In the genomic region with DNA sequence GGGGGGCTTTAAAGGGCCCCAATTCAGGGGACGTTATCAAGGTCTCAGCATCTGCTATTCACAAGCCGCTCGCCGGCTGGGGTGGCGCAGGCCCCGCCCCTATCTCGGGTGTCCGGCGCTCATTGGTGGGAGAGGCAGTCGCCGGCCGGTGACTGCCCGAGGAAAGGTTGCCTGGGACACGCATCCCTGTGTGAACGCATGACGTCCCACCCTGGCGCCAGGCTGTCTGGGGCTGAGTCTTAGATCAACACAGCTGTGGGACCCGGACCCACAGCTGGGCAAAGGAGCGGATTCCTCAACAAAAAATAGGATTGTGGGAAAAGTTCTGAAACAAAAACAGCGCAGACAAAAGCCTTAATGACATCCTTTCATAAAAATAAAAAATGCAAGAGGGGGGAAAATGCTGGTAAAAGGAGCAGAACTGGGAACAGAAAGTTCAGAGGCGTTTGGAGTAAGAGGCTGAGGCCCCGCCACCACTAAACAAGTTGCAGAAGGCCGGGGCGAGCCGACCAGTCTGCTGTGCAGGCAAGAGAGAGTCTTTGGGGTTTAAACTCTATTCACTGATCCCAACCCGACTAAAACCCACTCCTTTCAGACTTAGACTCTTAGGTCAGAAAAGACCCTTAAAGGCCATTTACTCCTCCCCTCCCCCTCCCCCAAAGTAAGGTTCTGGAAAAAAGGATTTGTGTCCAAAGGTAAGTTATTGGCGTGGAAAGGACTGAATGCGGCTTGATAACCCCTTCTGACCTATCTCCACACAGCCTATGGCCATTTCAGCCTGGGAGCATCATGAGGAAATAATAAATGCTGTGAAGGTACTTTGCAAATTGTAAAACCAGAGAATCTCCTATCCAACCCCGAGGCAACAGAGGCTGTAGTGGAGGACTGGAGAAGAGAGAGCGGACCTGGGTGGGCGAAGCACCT, we compare ENCODE assay signal across 8 mouse cellular contexts. TPM values are rescaled to one million over a fixed set of nuclear protein-coding genes. Genes with fewer than 3 reads are reported as not detected.
DNase-seq lines count a peak whose midpoint lies in the region; ATAC-seq and TF ChIP-seq lines count a peak whose summit lies in the region.

No protein-coding gene starts in this region.

- 10% methylated on average over 31 of the region's 31 CpGs for WGBS in forebrain, postnatal 0 days

- H3K9me3 ChIP-seq in ES-E14 (ENCODE audit: control insufficient read depth, insufficient read depth, low read depth, low read length), result no peaks in the 10 kb centered on the region
- H3K9me3 ChIP-seq in forebrain, postnatal 0 days (ENCODE audit: low read length), result no peaks in the 10 kb centered on the region

- H3K4me1 ChIP-seq in ES-E14 (ENCODE audit: control insufficient read depth in 2 of 2, insufficient read depth in 2 of 2, low read length in 2 of 2, poor library complexity in 1 of 2), result peaks cover 3 to 5% of the 10 kb centered on the region in 2 experiments; a peak in 2 of 4 replicates
- peaks cover 14% of the 10 kb centered on the region; the same call in 1 of the 2 replicates for H3K4me1 ChIP-seq in forebrain, postnatal 0 days (ENCODE audit: insufficient read depth)

- H3K4me2 ChIP-seq in forebrain, postnatal 0 days (ENCODE audit: low read depth), result peak overlapping the region; percentile 49

- no peaks in the 10 kb centered on the region; the same call in 1 of the 2 replicates for H3K36me3 ChIP-seq in ES-E14 (ENCODE audit: control insufficient read depth, insufficient read depth, low read length, poor library complexity, severe bottlenecking)
- H3K36me3 ChIP-seq in forebrain, postnatal 0 days (ENCODE audit: insufficient read depth), result no peaks in the 10 kb centered on the region

- H3K27ac ChIP-seq in ES-E14 (ENCODE audit: insufficient read depth, low read depth, low read length, poor library complexity, severe bottlenecking), result no peak overlapping the region
- peak overlapping the region; percentile 68 for H3K27ac ChIP-seq in forebrain, postnatal 0 days (ENCODE audit: low read depth, low read length)

- 0 out of 2 replicates have a peak, but pooled peaks cover 5% of the 10 kb centered on the region for H3K27me3 ChIP-seq in forebrain, postnatal 0 days (ENCODE audit: insufficient read depth, low read length)

- no peak overlapping the region for H3K9ac ChIP-seq in ES-E14 (ENCODE audit: insufficient read depth, low read depth, low read length, poor library complexity, severe bottlenecking)
- H3K9ac ChIP-seq in forebrain, postnatal 0 days, result no peak overlapping the region

- ATAC-seq in forebrain, postnatal 0 days, result peak; percentile 81

- H3K4me3 ChIP-seq in ES-E14 (ENCODE audit: insufficient read depth in 1 of 2, low read depth in 1 of 2, low read length in 2 of 2, poor library complexity in 1 of 2, severe bottlenecking in 1 of 2), result peak overlapping the region in 1 of 2 experiments; percentile 39; a peak in 2 of 4 replicates
- peak overlapping the region; percentile 14; the same call in 1 of the 2 replicates for H3K4me3 ChIP-seq in forebrain, postnatal 0 days (ENCODE audit: low read depth, low read length)

- peak; percentile 80 for DNase-seq in ES-E14 (ENCODE audit: low read depth, low spot score)
- peak; percentile 58 for DNase-seq in c-Kit-positive CD71-negative TER-119-negative erythroid progenitor cells, embryonic 14.5 days (ENCODE audit: low read depth)
- DNase-seq in forebrain, postnatal 0 days, result peak; percentile 78
- peak; percentile 97 for DNase-seq in heart, postnatal 4 days
- peak; percentile 84 for DNase-seq in layer of hippocampus, adult 9-11 months
- peak; percentile 98 for DNase-seq in lung, postnatal 10 days
- peak; percentile 96 for DNase-seq in retina, embryonic 14.5 days (ENCODE audit: low spot score)
- peak; percentile 82 for DNase-seq in urinary bladder, adult 2 months (ENCODE audit: low spot score)

- peak; percentile 23; the same call in 1 of the 2 replicates for TF ChIP-seq CTCF in forebrain, postnatal 0 days (IDR thresholded peaks at IDR 0.05; ENCODE audit: low read depth)

- in situ Hi-C loops in ES-E14 (cut with MboI; ENCODE audit: low sequenced_read_pairs in 2 of 2, unreplicated experiment in 2 of 2), result no loop called here

TF ChIP-seq in ES-E14, 5 proteins besides CTCF, POLR2A, EP300 and RAD21:
- 0 out of 2 replicates have a peak, but pooled peaks have one; percentile 35 for TF ChIP-seq HCFC1 (IDR thresholded peaks at IDR 0.05; ENCODE audit: borderline replicate concordance, insufficient read depth, low read length)
- no peak for TF ChIP-seq ZC3H11A (IDR thresholded peaks at IDR 0.05; ENCODE audit: borderline replicate concordance, low read depth, low read length)

RNA-seq across cellular contexts. Expression of gene Id3, which starts 2.7 kb away (rescaled TPM):
- total RNA-seq in ES-E14 (2012; rRNA removed), result 78.8 and 126 TPM in 2 replicates
- 134 and 153 TPM in 2 replicates for total RNA-seq in forebrain, postnatal 0 days (2014; rRNA removed)
- 177 and 185 TPM in 2 replicates for polyA plus RNA-seq in forebrain, postnatal 0 days (2015; fragmentation: Nextera tagmentation; extraction: Ambion mirVana)
- total RNA-seq in heart, postnatal 4 days (2021), result 10 to 100 TPM; 96.2 to 97.8 TPM
- polyA plus RNA-seq in urinary bladder, adult 2 months (2012; rRNA removed), result 272 and 386 TPM in 2 replicates

RNA-seq across cellular contexts. Expression of gene E2f2, which starts 31.6 kb away (rescaled TPM):
- 7.5 and 9.8 TPM in 2 replicates for total RNA-seq in ES-E14 (2012; rRNA removed)
- total RNA-seq in forebrain, postnatal 0 days (2014; rRNA removed), result 0.85 and 1.2 TPM in 2 replicates
- polyA plus RNA-seq in forebrain, postnatal 0 days (2015; fragmentation: Nextera tagmentation; extraction: Ambion mirVana), result 0.84 and 1.4 TPM in 2 replicates
- 1 to 10 TPM; 5.8 to 9.7 TPM for total RNA-seq in heart, postnatal 4 days (2021)
- 0.50 TPM in 2 replicates for polyA plus RNA-seq in urinary bladder, adult 2 months (2012; rRNA removed)
